Mouse (Mus musculus): ENCODE measurements at regions not wholly inside any gene's neighbourhood (a gene's known extent, or its start where the extent isn't known, plus 50 kb on each side); places are given as distances from the start of the nearest gene placed in this dataset.

DNA sequence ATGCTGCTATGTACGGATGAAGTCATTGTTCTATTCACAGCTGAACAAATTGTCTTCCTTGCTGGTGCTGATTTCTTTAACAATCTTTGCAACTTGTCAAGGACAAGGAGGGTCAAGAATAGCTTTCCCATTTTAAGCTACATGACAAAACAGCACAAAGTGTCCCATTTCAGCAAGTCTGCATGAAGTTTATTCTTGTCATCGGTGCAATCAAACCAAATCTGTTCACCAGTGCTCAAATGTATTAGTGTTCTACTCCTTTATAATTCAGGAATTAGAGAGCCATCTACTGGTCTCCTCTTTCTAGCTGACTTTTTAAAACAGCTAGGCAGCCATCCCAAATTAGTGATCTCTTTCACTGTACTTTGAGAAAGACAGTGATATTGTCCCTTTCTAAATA is 1040.8 kb downstream of the Galc start:
- peak; percentile 37 for DNase-seq (ENCODE audit: low spot score)
- Histone ChIP-seq H3K9ac (ENCODE audit: low read depth, low read length) (no peak overlapping the region), H3K9me3 (replicated peaks; ENCODE audit: low read length) (no peaks in the 10 kb centered on the region), H3K4me3 (replicated peaks; ENCODE audit: low read depth, low read length) (no peak overlapping the region), H3K4me1 (replicated peaks; ENCODE audit: insufficient read depth, low read length) (no peaks in the 10 kb centered on the region), H3K4me2 (ENCODE audit: low read length) (no peak overlapping the region), H3K27me3 (ENCODE audit: insufficient read depth, low read length) (no peaks in the 10 kb centered on the region), H3K36me3 (ENCODE audit: insufficient read depth, low read length) (no peaks in the 10 kb centered on the region), H3K27ac (no peak overlapping the region)
- ATAC-seq (replicated peaks; ENCODE audit: low FRiP score, low read depth): no peak
- WGBS: 47% methylated on average over 2 of the region's 2 CpGs
- TF ChIP-seq CTCF (IDR thresholded peaks at IDR 0.05; ENCODE audit: low read depth): peak; percentile 53

DNA sequence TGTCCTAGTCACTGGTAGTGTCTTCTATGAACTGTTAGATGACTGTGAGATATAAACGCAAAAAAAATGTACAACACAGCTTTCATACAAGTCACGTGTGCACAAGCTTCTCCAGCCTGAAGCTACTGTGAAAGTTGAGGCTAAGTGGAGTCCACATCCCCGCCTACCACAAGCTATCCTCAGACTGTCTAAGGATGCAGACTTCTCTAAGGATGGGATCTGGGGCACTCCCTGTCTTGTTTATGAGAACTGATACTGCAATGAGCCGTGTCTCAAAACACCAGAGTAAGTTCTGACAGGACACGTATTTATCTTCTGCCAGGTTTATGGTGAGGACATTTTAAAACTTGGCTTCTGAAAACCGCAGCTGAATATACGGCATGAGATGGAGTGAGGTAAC is 1041.7 kb downstream of the Galc start:
- no peak for TF ChIP-seq CTCF (IDR thresholded peaks at IDR 0.05; ENCODE audit: low read depth)
- ATAC-seq (replicated peaks; ENCODE audit: low FRiP score, low read depth): no peak
- Histone ChIP-seq H3K27ac (no peak overlapping the region), H3K27me3 (ENCODE audit: insufficient read depth, low read length) (no peaks in the 10 kb centered on the region), H3K9ac (ENCODE audit: low read depth, low read length) (no peak overlapping the region), H3K4me2 (ENCODE audit: low read length) (no peak overlapping the region), H3K4me3 (replicated peaks; ENCODE audit: low read depth, low read length) (no peak overlapping the region), H3K4me1 (replicated peaks; ENCODE audit: insufficient read depth, low read length) (no peaks in the 10 kb centered on the region), H3K9me3 (replicated peaks; ENCODE audit: low read length) (no peaks in the 10 kb centered on the region), H3K36me3 (ENCODE audit: insufficient read depth, low read length) (no peaks in the 10 kb centered on the region)
- WGBS: 70% methylated on average over 7 of the region's 7 CpGs
- DNase-seq (ENCODE audit: low spot score): no peak

DNA sequence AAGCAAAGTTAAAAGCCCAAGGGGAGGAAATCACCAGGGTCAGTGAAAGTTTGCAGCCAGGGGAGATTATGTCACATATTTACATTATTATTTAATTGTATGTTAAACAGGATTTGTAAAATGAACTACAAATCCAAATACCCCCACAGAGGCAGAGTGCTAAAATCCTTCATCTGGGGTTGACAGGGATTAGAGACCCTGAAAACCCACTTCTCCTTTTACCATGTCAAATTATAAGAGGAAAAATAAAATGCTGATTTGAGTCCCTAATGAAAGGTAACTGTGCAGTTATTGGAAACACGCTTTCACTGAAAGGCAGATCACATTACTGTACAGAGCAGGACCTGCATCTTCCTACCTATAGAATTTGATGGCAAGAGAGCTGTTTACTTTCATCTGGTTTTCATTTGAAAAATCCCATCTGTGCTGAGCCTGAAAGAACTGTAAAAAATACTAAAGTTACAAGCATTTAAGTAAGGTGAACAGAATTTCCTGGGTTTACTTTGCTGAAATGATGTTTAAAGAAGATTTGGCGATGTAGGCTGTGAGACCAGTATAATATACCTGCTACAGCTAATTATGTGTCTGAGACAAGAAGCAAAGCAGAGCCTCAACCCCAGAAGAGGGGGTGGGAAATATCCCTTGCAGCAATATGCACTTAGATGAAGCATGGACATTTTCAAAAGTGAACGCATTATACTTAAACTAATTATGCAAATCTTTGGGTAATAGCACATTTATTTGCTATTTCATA is 1055.4 kb downstream of the Galc start:
- H3K4me3 ChIP-seq (replicated peaks; ENCODE audit: low read depth, low read length): no peak overlapping the region
- 61% methylated on average over 3 of the region's 3 CpGs for WGBS
- no peak for ATAC-seq (replicated peaks; ENCODE audit: low FRiP score, low read depth)
- H3K27ac ChIP-seq: no peak overlapping the region
- H3K36me3 ChIP-seq (ENCODE audit: insufficient read depth, low read length): no peaks in the 10 kb centered on the region
- no peak for DNase-seq (ENCODE audit: low spot score)
- TF ChIP-seq CTCF (IDR thresholded peaks at IDR 0.05; ENCODE audit: low read depth): no peak
- H3K9ac ChIP-seq (ENCODE audit: low read depth, low read length): no peak overlapping the region
- H3K27me3 ChIP-seq (ENCODE audit: insufficient read depth, low read length): no peaks in the 10 kb centered on the region
- H3K4me1 ChIP-seq (replicated peaks; ENCODE audit: insufficient read depth, low read length): no peaks in the 10 kb centered on the region
- H3K9me3 ChIP-seq (replicated peaks; ENCODE audit: low read length): no peaks in the 10 kb centered on the region
- H3K4me2 ChIP-seq (ENCODE audit: low read length): no peak overlapping the region

DNA sequence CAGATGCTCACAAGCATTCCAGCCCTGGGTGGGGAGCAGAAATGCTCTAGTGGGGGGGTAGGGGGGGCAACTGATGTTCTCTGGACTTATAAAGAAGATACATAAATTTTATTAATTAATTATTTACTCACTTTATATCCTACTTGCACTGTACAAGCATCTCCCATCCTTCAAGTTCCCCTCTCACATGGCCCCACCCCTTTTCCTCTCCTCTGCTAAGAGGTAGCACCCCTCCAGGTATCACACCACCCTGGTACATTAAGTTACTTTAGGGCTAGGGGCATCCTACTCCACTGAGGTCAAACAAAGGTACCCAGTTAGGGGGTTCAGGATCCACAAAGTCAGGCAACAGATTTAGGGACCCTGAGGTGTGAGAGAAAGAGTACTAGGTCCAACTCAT is 1097.4 kb downstream of the Galc start:
- ATAC-seq (replicated peaks; ENCODE audit: low FRiP score, low read depth): no peak
- no peak overlapping the region for H3K4me3 ChIP-seq (replicated peaks; ENCODE audit: low read depth, low read length)

DNA sequence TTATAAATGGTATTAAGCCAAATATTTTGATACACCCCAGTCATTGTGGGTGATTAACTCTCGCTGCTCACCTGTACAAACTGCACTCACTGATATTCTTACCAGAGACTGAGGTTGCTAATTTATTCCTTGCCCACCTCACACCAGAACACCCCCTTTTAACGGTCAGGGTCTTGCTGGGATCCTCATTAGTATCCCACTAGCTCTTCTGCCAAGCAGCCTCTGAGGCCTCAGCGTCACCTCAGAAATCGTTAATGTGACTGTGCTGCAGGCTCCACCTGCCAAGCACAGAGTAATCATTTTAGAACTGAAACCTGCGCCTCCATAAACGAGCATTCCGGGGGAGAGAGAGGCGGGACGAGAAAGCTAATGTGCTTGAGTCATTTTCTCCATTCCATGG is 1097.8 kb downstream of the Galc start:
- H3K4me1 ChIP-seq (replicated peaks; ENCODE audit: insufficient read depth, low read length): no peaks in the 10 kb centered on the region
- H3K27me3 ChIP-seq (ENCODE audit: insufficient read depth, low read length): no peaks in the 10 kb centered on the region
- 45% methylated on average over 9 of the region's 9 CpGs for WGBS
- H3K4me2 ChIP-seq (ENCODE audit: low read length): no peak overlapping the region
- no peaks in the 10 kb centered on the region for H3K36me3 ChIP-seq (ENCODE audit: insufficient read depth, low read length)
- DNase-seq (ENCODE audit: low spot score) (no peak), ATAC-seq (replicated peaks; ENCODE audit: low FRiP score, low read depth) (no peak)
- no peak overlapping the region for H3K9ac ChIP-seq (ENCODE audit: low read depth, low read length)
- TF ChIP-seq CTCF (IDR thresholded peaks at IDR 0.05; ENCODE audit: low read depth): no peak
- no peak overlapping the region for H3K4me3 ChIP-seq (replicated peaks; ENCODE audit: low read depth, low read length)
- no peak overlapping the region; the same call in 1 of the 2 replicates for H3K27ac ChIP-seq
- no peaks in the 10 kb centered on the region for H3K9me3 ChIP-seq (replicated peaks; ENCODE audit: low read length)

More for the DNA sequence above, 1097.4 kb downstream of the Galc start:
- DNase-seq (ENCODE audit: low spot score): no peak
- Histone ChIP-seq H3K27ac (no peak overlapping the region), H3K4me2 (ENCODE audit: low read length) (no peak overlapping the region), H3K36me3 (ENCODE audit: insufficient read depth, low read length) (no peaks in the 10 kb centered on the region), H3K9me3 (replicated peaks; ENCODE audit: low read length) (no peaks in the 10 kb centered on the region), H3K4me1 (replicated peaks; ENCODE audit: insufficient read depth, low read length) (no peaks in the 10 kb centered on the region), H3K9ac (ENCODE audit: low read depth, low read length) (no peak overlapping the region), H3K27me3 (ENCODE audit: insufficient read depth, low read length) (no peaks in the 10 kb centered on the region)
- TF ChIP-seq CTCF (IDR thresholded peaks at IDR 0.05; ENCODE audit: low read depth): no peak

DNA sequence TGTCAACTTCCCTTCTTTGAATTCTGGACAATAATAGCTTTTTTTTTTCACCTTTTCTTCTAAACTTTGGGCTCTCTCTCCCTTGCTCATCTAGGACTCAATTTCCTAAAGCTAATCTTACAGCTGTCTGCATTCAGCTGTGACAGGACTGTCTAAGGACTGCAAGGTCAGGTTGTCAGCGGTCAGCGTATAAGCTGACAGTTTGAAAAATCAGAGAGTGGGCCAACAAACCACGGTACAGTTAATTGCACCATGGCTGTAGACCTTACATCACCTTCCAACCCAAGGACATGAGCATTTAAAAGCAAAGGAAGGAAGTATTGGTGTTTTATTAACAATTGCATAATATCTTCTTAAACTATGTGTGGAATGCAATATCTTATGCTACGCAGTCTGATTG is 1100.9 kb downstream of the Galc start:
- H3K9me3 ChIP-seq (replicated peaks; ENCODE audit: low read length): no peaks in the 10 kb centered on the region
- peak; percentile 58 for DNase-seq (ENCODE audit: low spot score)
- no peak overlapping the region for H3K4me3 ChIP-seq (replicated peaks; ENCODE audit: low read depth, low read length)
- H3K4me2 ChIP-seq (ENCODE audit: low read length): no peak overlapping the region
- no peaks in the 10 kb centered on the region for H3K36me3 ChIP-seq (ENCODE audit: insufficient read depth, low read length)
- H3K9ac ChIP-seq (ENCODE audit: low read depth, low read length): no peak overlapping the region
- peak; percentile 47; the same call in 1 of the 2 replicates for ATAC-seq (replicated peaks; ENCODE audit: low FRiP score, low read depth)
- TF ChIP-seq CTCF (IDR thresholded peaks at IDR 0.05; ENCODE audit: low read depth): no peak
- no peaks in the 10 kb centered on the region for H3K27me3 ChIP-seq (ENCODE audit: insufficient read depth, low read length)
- H3K4me1 ChIP-seq (replicated peaks; ENCODE audit: insufficient read depth, low read length): no peaks in the 10 kb centered on the region
- WGBS: 24% methylated on average over 4 of the region's 4 CpGs
- no peak overlapping the region for H3K27ac ChIP-seq

DNA sequence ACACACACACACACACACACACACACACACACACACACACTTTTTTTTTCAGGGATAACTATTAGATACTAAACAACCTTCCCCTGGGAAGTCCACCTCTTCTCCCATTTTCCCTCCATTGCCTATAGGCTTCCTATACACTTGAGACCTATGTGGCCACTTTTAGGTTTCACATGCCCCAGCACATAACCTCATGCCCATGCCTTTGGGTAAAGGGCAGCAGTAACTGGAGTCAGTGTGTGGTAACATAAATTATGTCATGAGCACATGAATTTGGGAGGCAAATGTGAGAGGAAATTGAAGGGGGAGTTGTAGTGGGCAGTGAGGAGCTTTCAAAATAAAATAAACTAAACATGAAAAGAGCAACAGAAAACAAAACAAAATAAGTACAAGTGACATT is 1101.5 kb downstream of the Galc start:
- no peak; the same call in 1 of the 2 replicates for ATAC-seq (replicated peaks; ENCODE audit: low FRiP score, low read depth)
- H3K4me2 ChIP-seq (ENCODE audit: low read length): no peak overlapping the region
- no peak for TF ChIP-seq CTCF (IDR thresholded peaks at IDR 0.05; ENCODE audit: low read depth)

More for the DNA sequence above, 1101.5 kb downstream of the Galc start:
- DNase-seq (ENCODE audit: low spot score): peak; percentile 15
- Histone ChIP-seq H3K9me3 (replicated peaks; ENCODE audit: low read length) (no peaks in the 10 kb centered on the region), H3K27me3 (ENCODE audit: insufficient read depth, low read length) (no peaks in the 10 kb centered on the region), H3K4me1 (replicated peaks; ENCODE audit: insufficient read depth, low read length) (no peaks in the 10 kb centered on the region), H3K36me3 (ENCODE audit: insufficient read depth, low read length) (no peaks in the 10 kb centered on the region), H3K9ac (ENCODE audit: low read depth, low read length) (no peak overlapping the region), H3K27ac (no peak overlapping the region), H3K4me3 (replicated peaks; ENCODE audit: low read depth, low read length) (no peak overlapping the region)

All from kidney, postnatal 0 days (tissue).